Mouse (Mus musculus): Measurements from ENCODE around the gene Ogfr. TPM values are rescaled to one million over a fixed set of nuclear protein-coding genes. Genes with fewer than 3 reads are reported as not detected.

Gene Ogfr
- total and polyA plus RNA-seq, 3 experiments = 27.0 to 98.0 (median 39.5) TPM

DNA sequence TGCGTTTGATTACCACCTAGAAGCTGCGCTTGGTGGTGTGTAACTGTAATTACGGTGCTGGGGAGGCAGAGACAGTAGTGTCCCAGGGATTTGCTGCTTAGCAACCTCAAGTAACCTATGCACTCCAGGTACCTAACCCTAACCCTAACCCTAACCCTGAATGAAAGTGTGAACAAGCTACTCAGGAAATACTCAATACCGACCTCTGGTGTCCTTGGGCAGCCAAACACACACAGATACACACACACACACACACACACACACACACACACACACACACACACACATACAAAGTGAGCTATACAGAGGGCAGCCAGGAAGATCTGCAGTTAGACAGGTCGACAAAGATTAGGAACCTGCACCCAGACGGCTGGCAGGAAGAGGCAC, 316 bp upstream of the Ogfr start:
- no peak for ATAC-seq (ENCODE audit: extremely low read depth, insufficient number of reproducible peaks, low FRiP score, poor library complexity, severe bottlenecking)
- DNase-seq (ENCODE audit: low spot score) = no peak
- H3K4me1 ChIP-seq (ENCODE audit: insufficient read depth, low read depth, low read length) = peaks cover 50% of the 10 kb centered on the region
- H3K9me3 ChIP-seq (replicated peaks) = no peaks in the 10 kb centered on the region
- peak overlapping the region; percentile 100 for H3K4me3 ChIP-seq (ENCODE audit: low read depth, low read length)
- TF ChIP-seq CTCF (IDR thresholded peaks at IDR 0.05; ENCODE audit: low read depth, low read length) (no peak), GATA1 (IDR thresholded peaks at IDR 0.05; ENCODE audit: borderline replicate concordance, low read length) (no peak), TAL1 (conservative IDR thresholded peaks at IDR 0.05; ENCODE audit: low read depth, low read length) (no peak), GATA2 (IDR thresholded peaks at IDR 0.05; ENCODE audit: borderline replicate concordance, low read depth, low read length) (no peak), POLR2AphosphoS5 (IDR thresholded peaks at IDR 0.05; ENCODE audit: insufficient replicate concordance, low read depth, low read length) (no peak)
- no peaks in the 10 kb centered on the region for H3K27me3 ChIP-seq (ENCODE audit: insufficient read depth, low read length)
- peaks cover 77% of the 10 kb centered on the region for H3K36me3 ChIP-seq (replicated peaks)

DNA sequence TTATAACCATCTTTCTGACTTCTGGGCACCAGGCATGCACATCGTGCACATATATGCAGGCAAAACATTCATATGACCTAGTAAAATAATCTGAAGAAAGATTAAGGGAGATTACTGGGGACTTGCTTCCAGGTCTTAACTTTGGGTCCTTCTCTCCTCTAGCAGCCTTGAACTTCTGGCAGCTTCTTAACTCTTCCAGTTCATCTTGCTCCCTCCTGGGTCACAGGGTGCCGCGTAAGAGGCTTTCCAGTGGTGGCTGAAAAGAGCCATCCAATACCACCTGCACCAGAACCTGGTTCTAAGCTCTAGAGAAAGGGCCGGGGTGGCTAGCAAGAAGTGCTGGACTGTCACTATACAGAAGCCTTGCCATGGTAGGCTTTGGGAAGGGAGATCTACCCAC, 8.4 kb downstream of the Ogfr start, which contains the start of gene Col9a3:
Col9a3 (plus strand) TSS at position 301 of the 400 bp plus-strand sequence.
- H3K27me3 ChIP-seq (ENCODE audit: insufficient read depth, low read length) = peaks cover 23% of the 10 kb centered on the region
- DNase-seq (ENCODE audit: low spot score) (no peak), ATAC-seq (ENCODE audit: extremely low read depth, insufficient number of reproducible peaks, low FRiP score, poor library complexity, severe bottlenecking) (no peak)
- peaks cover 2% of the 10 kb centered on the region; the same call in 1 of the 2 replicates for H3K4me1 ChIP-seq (ENCODE audit: insufficient read depth, low read depth, low read length)
- H3K9me3 ChIP-seq (replicated peaks) = no peaks in the 10 kb centered on the region
- H3K4me3 ChIP-seq (ENCODE audit: low read depth, low read length) = no peak within 1 kb of the TSS
- H3K36me3 ChIP-seq (replicated peaks) = peaks cover 47% of the 10 kb centered on the region
- TF ChIP-seq GATA2 (IDR thresholded peaks at IDR 0.05; ENCODE audit: borderline replicate concordance, low read depth, low read length) = no peak
- no peak for TF ChIP-seq POLR2AphosphoS5 (IDR thresholded peaks at IDR 0.05; ENCODE audit: insufficient replicate concordance, low read depth, low read length)
- no peak for TF ChIP-seq CTCF (IDR thresholded peaks at IDR 0.05; ENCODE audit: low read depth, low read length)
- TF ChIP-seq GATA1 (IDR thresholded peaks at IDR 0.05; ENCODE audit: borderline replicate concordance, low read length) = no peak
- TF ChIP-seq TAL1 (conservative IDR thresholded peaks at IDR 0.05; ENCODE audit: low read depth, low read length) = no peak

DNA sequence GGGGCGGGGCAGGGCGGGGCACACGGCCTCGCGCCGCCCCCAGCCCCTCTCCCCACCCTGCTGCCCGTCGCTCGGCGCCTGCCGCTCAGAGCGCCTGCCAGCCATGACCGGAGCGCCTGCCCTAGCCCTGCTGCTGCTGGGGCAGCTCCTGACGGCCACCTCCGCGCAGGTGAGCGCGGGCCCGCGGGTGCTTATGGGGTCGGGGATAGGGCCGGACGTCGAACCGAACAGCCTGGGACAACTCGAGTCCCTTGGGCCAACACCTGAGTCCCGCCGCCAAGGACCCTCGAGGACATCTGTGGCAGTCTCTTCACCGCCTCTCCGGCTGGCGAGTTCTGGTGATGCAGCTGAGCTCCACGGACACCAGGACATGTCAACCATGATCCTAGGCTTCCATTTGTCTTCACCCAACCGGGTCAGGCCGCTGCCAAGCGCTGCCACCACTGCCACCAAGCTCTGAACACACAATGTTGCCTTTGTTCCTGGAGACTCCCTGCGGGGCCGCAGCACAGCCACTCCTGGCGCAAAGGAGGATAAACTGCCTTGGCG, 9.2 kb downstream of the Ogfr start:
- DNase-seq (ENCODE audit: low spot score) (no peak), ATAC-seq (ENCODE audit: extremely low read depth, insufficient number of reproducible peaks, low FRiP score, poor library complexity, severe bottlenecking) (no peak)
- TF ChIP-seq CTCF (IDR thresholded peaks at IDR 0.05; ENCODE audit: low read depth, low read length) (no peak), GATA2 (IDR thresholded peaks at IDR 0.05; ENCODE audit: borderline replicate concordance, low read depth, low read length) (no peak), GATA1 (IDR thresholded peaks at IDR 0.05; ENCODE audit: borderline replicate concordance, low read length) (no peak), POLR2AphosphoS5 (IDR thresholded peaks at IDR 0.05; ENCODE audit: insufficient replicate concordance, low read depth, low read length) (no peak), TAL1 (conservative IDR thresholded peaks at IDR 0.05; ENCODE audit: low read depth, low read length) (no peak)
- Histone ChIP-seq H3K4me1 (ENCODE audit: insufficient read depth, low read depth, low read length) (peaks cover 2% of the 10 kb centered on the region; the same call in 1 of the 2 replicates), H3K9me3 (replicated peaks) (no peaks in the 10 kb centered on the region), H3K36me3 (replicated peaks) (peaks cover 39% of the 10 kb centered on the region), H3K27me3 (ENCODE audit: insufficient read depth, low read length) (peaks cover 28% of the 10 kb centered on the region), H3K4me3 (ENCODE audit: low read depth, low read length) (no peak overlapping the region)

DNA sequence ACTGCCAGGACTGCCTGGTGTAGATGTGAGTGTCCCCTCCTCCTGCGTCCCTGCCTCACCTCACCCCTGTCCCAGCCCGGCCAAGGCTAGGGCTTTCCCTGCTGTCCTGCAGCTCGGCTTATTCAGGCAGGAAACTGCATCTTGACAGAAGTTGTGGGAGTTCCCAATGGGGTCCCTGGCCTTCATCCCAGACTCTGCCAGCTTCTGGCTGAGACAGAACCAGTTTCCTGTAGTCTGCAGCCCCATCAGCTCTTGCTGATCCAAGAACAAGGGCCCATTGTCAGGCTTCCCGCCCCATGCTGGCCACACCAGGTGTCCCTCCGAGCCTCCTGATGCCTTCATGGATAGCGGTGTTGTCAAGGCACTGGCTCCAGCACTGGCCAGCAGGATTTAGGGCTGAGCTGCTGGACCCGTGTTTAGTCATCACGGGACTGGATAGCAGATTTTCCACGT, 11.6 kb downstream of the Ogfr start:
- H3K36me3 ChIP-seq (replicated peaks) = peaks cover 17% of the 10 kb centered on the region
- TF ChIP-seq GATA2 (IDR thresholded peaks at IDR 0.05; ENCODE audit: borderline replicate concordance, low read depth, low read length) (no peak), POLR2AphosphoS5 (IDR thresholded peaks at IDR 0.05; ENCODE audit: insufficient replicate concordance, low read depth, low read length) (no peak), GATA1 (IDR thresholded peaks at IDR 0.05; ENCODE audit: borderline replicate concordance, low read length) (no peak), CTCF (IDR thresholded peaks at IDR 0.05; ENCODE audit: low read depth, low read length) (no peak), TAL1 (conservative IDR thresholded peaks at IDR 0.05; ENCODE audit: low read depth, low read length) (no peak)
- no peaks in the 10 kb centered on the region for H3K9me3 ChIP-seq (replicated peaks)
- no peak for ATAC-seq (ENCODE audit: extremely low read depth, insufficient number of reproducible peaks, low FRiP score, poor library complexity, severe bottlenecking)
- H3K27me3 ChIP-seq (ENCODE audit: insufficient read depth, low read length) = peaks cover 45% of the 10 kb centered on the region
- no peak overlapping the region for H3K4me3 ChIP-seq (ENCODE audit: low read depth, low read length)
- H3K4me1 ChIP-seq (ENCODE audit: insufficient read depth, low read depth, low read length) = no peaks in the 10 kb centered on the region; the same call in 1 of the 2 replicates
- DNase-seq (ENCODE audit: low spot score) = no peak

DNA sequence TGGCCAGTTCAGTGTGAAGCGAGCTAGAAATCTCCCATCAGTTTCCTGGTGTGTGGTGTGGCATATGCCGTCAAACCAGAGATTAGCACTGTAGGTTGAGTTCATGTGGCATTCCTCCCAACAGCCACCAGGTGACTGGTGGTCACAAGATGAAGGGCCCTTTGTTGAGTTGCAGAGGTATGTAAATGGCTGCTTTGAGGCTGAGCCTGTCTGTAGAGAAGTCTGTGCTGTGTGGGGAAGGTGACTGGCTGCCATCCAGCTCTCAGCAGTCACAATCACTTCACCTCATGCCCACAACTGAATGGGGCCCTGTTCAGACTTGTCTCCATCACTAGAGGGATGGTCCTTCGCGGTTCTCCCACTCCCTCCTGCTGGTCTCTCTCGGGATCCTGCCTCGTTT, 15.7 kb downstream of the Ogfr start:
- Histone ChIP-seq H3K4me3 (ENCODE audit: low read depth, low read length) (no peak overlapping the region), H3K36me3 (replicated peaks) (no peaks in the 10 kb centered on the region), H3K27me3 (ENCODE audit: insufficient read depth, low read length) (peaks cover 64% of the 10 kb centered on the region), H3K4me1 (ENCODE audit: insufficient read depth, low read depth, low read length) (no peaks in the 10 kb centered on the region; the same call in 1 of the 2 replicates), H3K9me3 (replicated peaks) (no peaks in the 10 kb centered on the region)
- no peak for ATAC-seq (ENCODE audit: extremely low read depth, insufficient number of reproducible peaks, low FRiP score, poor library complexity, severe bottlenecking)
- no peak for DNase-seq (ENCODE audit: low spot score)
- TF ChIP-seq CTCF (IDR thresholded peaks at IDR 0.05; ENCODE audit: low read depth, low read length) = no peak
- TF ChIP-seq TAL1 (conservative IDR thresholded peaks at IDR 0.05; ENCODE audit: low read depth, low read length) = no peak
- TF ChIP-seq POLR2AphosphoS5 (IDR thresholded peaks at IDR 0.05; ENCODE audit: insufficient replicate concordance, low read depth, low read length) = no peak
- no peak for TF ChIP-seq GATA1 (IDR thresholded peaks at IDR 0.05; ENCODE audit: borderline replicate concordance, low read length)
- TF ChIP-seq GATA2 (IDR thresholded peaks at IDR 0.05; ENCODE audit: borderline replicate concordance, low read depth, low read length) = no peak

DNA sequence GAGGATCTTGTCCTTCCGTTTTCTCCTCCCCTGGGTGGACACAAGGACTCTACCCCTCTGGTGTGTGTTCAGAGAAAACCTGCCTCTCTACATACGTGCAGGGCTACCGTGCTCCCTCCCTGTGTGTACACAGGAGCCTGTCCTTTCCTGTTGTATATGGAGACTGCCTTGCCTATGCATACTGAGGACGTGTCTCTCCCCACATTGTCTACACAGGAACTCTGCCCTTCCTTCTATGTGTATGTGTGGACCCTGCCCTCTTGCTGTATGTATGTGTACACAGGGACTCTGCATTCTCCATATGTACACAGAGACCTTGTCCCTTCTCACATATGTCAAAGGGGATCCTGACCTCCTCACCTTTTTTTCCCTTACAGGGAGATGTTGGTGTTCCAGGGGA, 21.2 kb downstream of the Ogfr start:
- H3K4me1 ChIP-seq (ENCODE audit: insufficient read depth, low read depth, low read length) = no peaks in the 10 kb centered on the region
- TF ChIP-seq GATA2 (IDR thresholded peaks at IDR 0.05; ENCODE audit: borderline replicate concordance, low read depth, low read length) (no peak), GATA1 (IDR thresholded peaks at IDR 0.05; ENCODE audit: borderline replicate concordance, low read length) (no peak), TAL1 (conservative IDR thresholded peaks at IDR 0.05; ENCODE audit: low read depth, low read length) (no peak), POLR2AphosphoS5 (IDR thresholded peaks at IDR 0.05; ENCODE audit: insufficient replicate concordance, low read depth, low read length) (no peak)
- H3K36me3 ChIP-seq (replicated peaks) = no peaks in the 10 kb centered on the region
- DNase-seq (ENCODE audit: low spot score) (no peak), ATAC-seq (ENCODE audit: extremely low read depth, insufficient number of reproducible peaks, low FRiP score, poor library complexity, severe bottlenecking) (no peak)
- peaks cover 38% of the 10 kb centered on the region for H3K27me3 ChIP-seq (ENCODE audit: insufficient read depth, low read length)
- H3K9me3 ChIP-seq (replicated peaks) = no peaks in the 10 kb centered on the region
- no peak overlapping the region for H3K4me3 ChIP-seq (ENCODE audit: low read depth, low read length)
